ENCODE assay signal across 8 mouse cellular contexts in genomic region chr3:89421002-89421774, GRCm38 (mm10). TPM values are rescaled to one million over a fixed set of nuclear protein-coding genes. Genes with fewer than 3 reads are reported as not detected.
DNase-seq lines count a peak whose midpoint lies in the region; ATAC-seq and TF ChIP-seq lines count a peak whose summit lies in the region.

No protein-coding gene starts in this region.

- peak overlapping the region; percentile 54; the same call in 1 of the 2 replicates for H3K27ac ChIP-seq in hindbrain, postnatal 0 days

- peak overlapping the region; percentile 38 for H3K4me3 ChIP-seq in hindbrain, postnatal 0 days (ENCODE audit: low read length)
- H3K4me3 ChIP-seq in megakaryocyte, embryonic 14.5 days (replicated peaks), result peak overlapping the region; percentile 91

- no peaks in the 10 kb centered on the region for H3K36me3 ChIP-seq in hindbrain, postnatal 0 days (ENCODE audit: insufficient read depth, low read length)
- H3K36me3 ChIP-seq in megakaryocyte, embryonic 14.5 days (replicated peaks; ENCODE audit: low read length), result peaks cover 50% of the 10 kb centered on the region

- H3K9ac ChIP-seq in hindbrain, postnatal 0 days (replicated peaks; ENCODE audit: low read length), result peak overlapping the region; percentile 54

- no peaks in the 10 kb centered on the region for H3K27me3 ChIP-seq in hindbrain, postnatal 0 days (ENCODE audit: insufficient read depth, low read length)
- no peaks in the 10 kb centered on the region for H3K27me3 ChIP-seq in megakaryocyte, embryonic 14.5 days (replicated peaks)

- H3K9me3 ChIP-seq in hindbrain, postnatal 0 days (ENCODE audit: low read length), result no peaks in the 10 kb centered on the region
- no peaks in the 10 kb centered on the region for H3K9me3 ChIP-seq in megakaryocyte, embryonic 14.5 days

- H3K4me2 ChIP-seq in hindbrain, postnatal 0 days (ENCODE audit: low read depth, low read length), result peak overlapping the region; percentile 65

- peak; percentile 60 to 63 for DNase-seq in adrenal gland, adult 18-20 months (ENCODE audit: low spot score in 2 of 2)
- DNase-seq in embryo, embryonic 10.5 days (ENCODE audit: low spot score), result peak; percentile 88
- peak; percentile 76 for DNase-seq in gastrocnemius, postnatal 10 days
- DNase-seq in hindbrain, postnatal 0 days (ENCODE audit: low spot score), result peak; percentile 84
- DNase-seq in left cerebral cortex, postnatal 14 days (ENCODE audit: low spot score in 2 of 2), result peak; percentile 72 to 76
- peak; percentile 65 for DNase-seq in right cerebral cortex, postnatal 25 days
- DNase-seq in thymus, postnatal 14 days, result no peak

- 5% methylated on average over 11 of the region's 11 CpGs for WGBS in hindbrain, postnatal 0 days

- peak; percentile 67 for ATAC-seq in hindbrain, postnatal 0 days

- intact Hi-C loops in left cerebral cortex, postnatal 14 days (cut with DNase I), result no loop called here

- peaks cover 14% of the 10 kb centered on the region for H3K4me1 ChIP-seq in hindbrain, postnatal 0 days (ENCODE audit: insufficient read depth, low read length)
- peaks cover 64% of the 10 kb centered on the region for H3K4me1 ChIP-seq in megakaryocyte, embryonic 14.5 days

- no peak for TF ChIP-seq CTCF in hindbrain, postnatal 0 days (IDR thresholded peaks at IDR 0.05; ENCODE audit: low read depth)

RNA-seq across cellular contexts. Expression of gene Shc1, which starts 2.9 kb away (rescaled TPM):
- total RNA-seq in adrenal gland, adult 18-20 months (2021), result 10 to 100 TPM; 75.5 to 87.1 TPM
- total RNA-seq in gastrocnemius, postnatal 10 days (2021), result 10 to 100 TPM; 50.0 to 57.8 TPM
- 29.6 and 33.4 TPM in 2 replicates for total RNA-seq in hindbrain, postnatal 0 days (2014; rRNA removed)
- polyA plus RNA-seq in hindbrain, postnatal 0 days (2015; fragmentation: Nextera tagmentation; extraction: Ambion mirVana), result 12.8 and 13.9 TPM in 2 replicates
- 10 to 100 TPM; 12.6 to 14.5 TPM for total RNA-seq in left cerebral cortex, postnatal 14 days (2021)
- 22.7 and 67.6 TPM in 2 replicates for polyA plus RNA-seq in megakaryocyte, embryonic 14.5 days (2012; ENCODE audit: insufficient read depth, low replicate concordance)

RNA-seq across cellular contexts. Expression of gene Cks1b, which starts 3.0 kb away (rescaled TPM):
- 10 to 100 TPM; 14.3 to 19.6 TPM for total RNA-seq in adrenal gland, adult 18-20 months (2021)
- 10 to 100 TPM; 19.7 to 22.3 TPM for total RNA-seq in gastrocnemius, postnatal 10 days (2021)
- 43.6 and 45.6 TPM in 2 replicates for total RNA-seq in hindbrain, postnatal 0 days (2014; rRNA removed)
- polyA plus RNA-seq in hindbrain, postnatal 0 days (2015; fragmentation: Nextera tagmentation; extraction: Ambion mirVana), result 103 and 107 TPM in 2 replicates
- total RNA-seq in left cerebral cortex, postnatal 14 days (2021), result 1 to 10 TPM; 3.5 to 4.0 TPM
- polyA plus RNA-seq in megakaryocyte, embryonic 14.5 days (2012; ENCODE audit: insufficient read depth, low replicate concordance), result 16.4 and 53.9 TPM in 2 replicates

RNA-seq across cellular contexts. Expression of gene Pygo2, which starts 8.8 kb away (rescaled TPM):
- total RNA-seq in adrenal gland, adult 18-20 months (2021), result 10 to 100 TPM; 40.7 to 40.9 TPM
- 10 to 100 TPM; 15.9 to 22.2 TPM for total RNA-seq in gastrocnemius, postnatal 10 days (2021)
- total RNA-seq in hindbrain, postnatal 0 days (2014; rRNA removed), result 74.1 and 74.7 TPM in 2 replicates
- 28.8 and 31.0 TPM in 2 replicates for polyA plus RNA-seq in hindbrain, postnatal 0 days (2015; fragmentation: Nextera tagmentation; extraction: Ambion mirVana)
- total RNA-seq in left cerebral cortex, postnatal 14 days (2021), result 10 to 100 TPM; 52.7 to 60.6 TPM
- polyA plus RNA-seq in megakaryocyte, embryonic 14.5 days (2012; ENCODE audit: insufficient read depth, low replicate concordance), result 35.3 and 137 TPM in 2 replicates

RNA-seq across cellular contexts. Expression of gene Flad1, which starts 9.5 kb away (rescaled TPM):
- 10 to 100 TPM; 28.6 to 37.6 TPM for total RNA-seq in adrenal gland, adult 18-20 months (2021)
- total RNA-seq in gastrocnemius, postnatal 10 days (2021), result 10 to 100 TPM; 25.8 to 29.5 TPM
- total RNA-seq in hindbrain, postnatal 0 days (2014; rRNA removed), result 32.1 and 40.7 TPM in 2 replicates
- 23.8 and 26.8 TPM in 2 replicates for polyA plus RNA-seq in hindbrain, postnatal 0 days (2015; fragmentation: Nextera tagmentation; extraction: Ambion mirVana)
- total RNA-seq in left cerebral cortex, postnatal 14 days (2021), result 10 to 100 TPM; 30.6 to 31.4 TPM
- polyA plus RNA-seq in megakaryocyte, embryonic 14.5 days (2012; ENCODE audit: insufficient read depth, low replicate concordance), result 23.1 and 23.4 TPM in 2 replicates

RNA-seq across cellular contexts. Expression of gene Pbxip1, which starts 15.3 kb away (rescaled TPM):
- total RNA-seq in adrenal gland, adult 18-20 months (2021), result 10 to 100 TPM; 53.2 to 57.8 TPM
- total RNA-seq in gastrocnemius, postnatal 10 days (2021), result 100 to 1,000 TPM; 155 to 167 TPM
- total RNA-seq in hindbrain, postnatal 0 days (2014; rRNA removed), result 22.5 and 33.6 TPM in 2 replicates
- polyA plus RNA-seq in hindbrain, postnatal 0 days (2015; fragmentation: Nextera tagmentation; extraction: Ambion mirVana), result 28.5 and 31.3 TPM in 2 replicates
- 10 to 100 TPM; 39.5 to 40.3 TPM for total RNA-seq in left cerebral cortex, postnatal 14 days (2021)
- polyA plus RNA-seq in megakaryocyte, embryonic 14.5 days (2012; ENCODE audit: insufficient read depth, low replicate concordance), result 23.0 and 29.3 TPM in 2 replicates
